ENCODE assay signal across 19 mouse cellular contexts in the genomic region with DNA sequence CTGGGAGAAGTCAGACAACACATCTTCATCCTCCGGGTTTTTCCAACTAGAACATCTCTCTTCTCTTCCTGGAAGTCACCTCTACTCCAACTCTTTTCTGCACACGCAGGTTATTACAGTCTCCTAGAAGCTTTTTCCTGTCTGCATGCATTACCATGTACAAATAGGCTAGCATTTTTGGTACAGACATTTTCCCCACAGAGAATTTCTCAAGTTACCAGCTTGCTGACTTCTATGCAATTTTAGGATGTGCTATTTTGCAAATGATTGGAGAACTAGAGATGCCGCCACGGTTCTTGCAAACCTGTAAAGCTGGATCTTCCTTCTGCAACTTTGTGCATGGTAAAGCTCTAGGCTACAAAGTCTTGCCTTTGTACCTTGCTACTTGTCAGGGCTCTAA.
DNase-seq lines count a peak whose midpoint lies in the region; TF ChIP-seq lines count a peak whose summit lies in the region.
"Had no signal": no experiment of that assay in that cellular context is flagged by ENCODE, and none has a peak within 500 bp of the region (broad histone marks: within the 10 kb centered on the region; RNA-seq: fewer than 3 reads in every experiment).

No protein-coding gene starts in this region.

- H3K4me1 ChIP-seq in cortical plate, adult 2 months (ENCODE audit: control insufficient read depth, insufficient read depth, low read length): peaks cover 3% of the 10 kb centered on the region; the same call in 1 of the 2 replicates
- H3K4me1 ChIP-seq: embryonic facial prominence, embryonic 10.5 days; embryonic facial prominence, embryonic 12.5 days; forebrain, embryonic 13.5 days had no signal

- peak overlapping the region; percentile 71 for H3K27ac ChIP-seq in left cerebral cortex, adult 2 months
- H3K27ac ChIP-seq in cortical plate, adult 2 months (ENCODE audit: insufficient read depth, low read length): peak overlapping the region; percentile 53; the same call in 1 of the 2 replicates
- H3K27ac ChIP-seq: embryonic facial prominence, embryonic 10.5 days; embryonic facial prominence, embryonic 12.5 days; forebrain, embryonic 13.5 days; forebrain, embryonic 15.5 days had no signal

- H3K4me3 ChIP-seq in left cerebral cortex, adult 2 months: no peak overlapping the region
- no peak overlapping the region for H3K4me3 ChIP-seq in cortical plate, adult 2 months (ENCODE audit: insufficient read depth, low read length)
- H3K4me3 ChIP-seq: embryonic facial prominence, embryonic 10.5 days; embryonic facial prominence, embryonic 12.5 days; forebrain, embryonic 13.5 days; forebrain, embryonic 15.5 days had no signal

- TF ChIP-seq CTCF in left cerebral cortex, adult 2 months (IDR thresholded peaks at IDR 0.05): no peak
- TF ChIP-seq CTCF in cortical plate, adult 2 months (IDR thresholded peaks at IDR 0.05; ENCODE audit: extremely low read depth, insufficient read depth, low read length): no peak

- no peak for TF ChIP-seq POLR2A in cortical plate, adult 2 months (IDR thresholded peaks at IDR 0.05; ENCODE audit: extremely low read depth, insufficient read depth, low read length)

- no peak for DNase-seq in left cerebral cortex, adult 2 months (ENCODE audit: extremely low spot score in 1 of 2, low spot score in 2 of 2)
- DNase-seq in left cerebral cortex, postnatal 4 days: no peak
- DNase-seq in brain, adult 2 months (ENCODE audit: low read depth, low spot score): peak; percentile 47
- no peak for DNase-seq in cerebellum, postnatal 10 days
- DNase-seq in adrenal gland, postnatal 4 days (ENCODE audit: low spot score in 2 of 2): no peak
- DNase-seq: adrenal gland, adult 2 months; adrenal gland, postnatal 10 days; adrenal gland, postnatal 25 days; cerebellum, adult 11-12 months; cerebellum, adult 2 months; cerebellum, adult 9-10 months; cerebellum, postnatal 14 days; cerebellum, postnatal 36 days; forebrain, postnatal 0 days had no signal

- intact Hi-C loops in left cerebral cortex, adult 2 months (cut with DNase I): no loop called here
- intact Hi-C loops in left cerebral cortex, postnatal 4 days (cut with DNase I): no loop called here
